Comparison of ENCODE assay signal across 18 mouse cellular contexts in the genomic region with DNA sequence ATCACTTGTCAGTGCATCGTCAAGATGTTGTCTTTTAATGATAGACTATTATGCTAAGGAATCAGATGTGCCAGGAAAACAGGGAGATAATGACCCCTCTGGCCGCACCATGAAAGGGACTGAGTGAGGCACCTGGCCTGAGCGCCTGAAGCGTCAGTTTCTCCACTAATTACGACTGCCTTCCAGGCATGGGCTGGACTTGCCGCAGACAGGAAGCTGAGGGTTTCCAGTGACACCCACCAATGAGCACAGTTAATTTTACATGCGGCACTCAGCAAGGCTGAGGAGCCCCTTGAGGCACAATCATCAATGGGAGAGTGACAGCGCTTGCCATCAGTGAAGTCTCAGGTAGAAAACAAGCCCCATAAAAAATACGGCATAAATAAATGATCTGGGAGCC.
DNase-seq lines count a peak whose midpoint lies in the region; ATAC-seq and TF ChIP-seq lines count a peak whose summit lies in the region.
"Had no signal": no experiment of that assay in that cellular context is flagged by ENCODE, and none has a peak within 500 bp of the region (broad histone marks: within the 10 kb centered on the region; RNA-seq: fewer than 3 reads in every experiment).

No protein-coding gene starts in this region.

- TF ChIP-seq CTCF in CH12.LX (conservative IDR thresholded peaks at IDR 0.05 in 1 of 2, IDR thresholded peaks at IDR 0.05 in 1 of 2; ENCODE audit: low read depth in 2 of 2, low read length in 2 of 2), result no peak
- TF ChIP-seq CTCF in brain, embryonic 14.5 days (IDR thresholded peaks at IDR 0.05; ENCODE audit: borderline replicate concordance, extremely low read depth, insufficient read depth, insufficient read length), result no peak

- H3K27me3 ChIP-seq in midbrain, embryonic 13.5 days, result no peaks in the 10 kb centered on the region
- no peaks in the 10 kb centered on the region for H3K27me3 ChIP-seq in midbrain, embryonic 10.5 days (ENCODE audit: low read depth, poor library complexity, severe bottlenecking)
- no peaks in the 10 kb centered on the region for H3K27me3 ChIP-seq in CH12.LX (replicated peaks)
- H3K27me3 ChIP-seq: embryonic facial prominence, embryonic 13.5 days; forebrain, embryonic 12.5 days; heart, embryonic 13.5 days; hindbrain, embryonic 15.5 days had no signal

- no peaks in the 10 kb centered on the region for H3K79me2 ChIP-seq in CH12.LX (replicated peaks; ENCODE audit: control insufficient read depth, extremely low read depth, insufficient read depth, poor library complexity, severe bottlenecking)

- H3K27ac ChIP-seq in midbrain, embryonic 13.5 days, result no peak overlapping the region
- no peak overlapping the region for H3K27ac ChIP-seq in midbrain, embryonic 10.5 days (replicated peaks)
- H3K27ac ChIP-seq in CH12.LX (ENCODE audit: insufficient read depth, low read depth), result no peak overlapping the region
- H3K27ac ChIP-seq: embryonic facial prominence, embryonic 13.5 days; forebrain, embryonic 12.5 days; heart, embryonic 13.5 days; hindbrain, embryonic 15.5 days had no signal

- H3K36me3 ChIP-seq in midbrain, embryonic 13.5 days, result no peaks in the 10 kb centered on the region
- no peaks in the 10 kb centered on the region for H3K36me3 ChIP-seq in midbrain, embryonic 10.5 days
- H3K36me3 ChIP-seq in CH12.LX (replicated peaks in 1 of 2; ENCODE audit: control insufficient read depth in 1 of 2, insufficient read depth in 1 of 2, low read length in 1 of 2), result no peaks in the 10 kb centered on the region
- H3K36me3 ChIP-seq: embryonic facial prominence, embryonic 13.5 days; forebrain, embryonic 12.5 days; heart, embryonic 13.5 days; hindbrain, embryonic 15.5 days had no signal

- no peaks in the 10 kb centered on the region for H3K4me1 ChIP-seq in midbrain, embryonic 13.5 days (replicated peaks)
- 0 out of 2 replicates have a peak, but pooled peaks cover 5% of the 10 kb centered on the region for H3K4me1 ChIP-seq in midbrain, embryonic 10.5 days
- H3K4me1 ChIP-seq in CH12.LX (ENCODE audit: control insufficient read depth in 1 of 2, insufficient read depth in 2 of 2), result peaks cover 2 to 11% of the 10 kb centered on the region in 2 experiments; a peak in 3 of 4 replicates
- H3K4me1 ChIP-seq: forebrain, embryonic 12.5 days; heart, embryonic 13.5 days; hindbrain, embryonic 15.5 days had no signal

- H3K4me3 ChIP-seq in midbrain, embryonic 13.5 days (replicated peaks), result no peak overlapping the region
- H3K4me3 ChIP-seq in midbrain, embryonic 10.5 days, result no peak overlapping the region
- no peak overlapping the region for H3K4me3 ChIP-seq in CH12.LX (replicated peaks in 1 of 3; ENCODE audit: low read depth in 2 of 3, low read length in 2 of 3, poor library complexity in 1 of 3)
- H3K4me3 ChIP-seq: embryonic facial prominence, embryonic 13.5 days; forebrain, embryonic 12.5 days; heart, embryonic 13.5 days; hindbrain, embryonic 15.5 days had no signal

- TF ChIP-seq RAD21 in CH12.LX (IDR thresholded peaks at IDR 0.05; ENCODE audit: low read depth, low read length), result no peak

- no peak overlapping the region for H3K4me2 ChIP-seq in midbrain, embryonic 13.5 days (replicated peaks)
- H3K4me2 ChIP-seq in CH12.LX (ENCODE audit: insufficient read depth, low read depth, poor library complexity, severe bottlenecking), result no peak overlapping the region
- H3K4me2 ChIP-seq: embryonic facial prominence, embryonic 13.5 days; forebrain, embryonic 12.5 days; heart, embryonic 13.5 days; hindbrain, embryonic 15.5 days had no signal

- no peaks in the 10 kb centered on the region for H3K9me3 ChIP-seq in midbrain, embryonic 13.5 days
- H3K9me3 ChIP-seq in midbrain, embryonic 10.5 days (replicated peaks), result 0 out of 2 replicates have a peak, but pooled peaks cover 5% of the 10 kb centered on the region
- H3K9me3 ChIP-seq in CH12.LX (replicated peaks; ENCODE audit: low read length), result no peaks in the 10 kb centered on the region
- H3K9me3 ChIP-seq: embryonic facial prominence, embryonic 13.5 days; forebrain, embryonic 12.5 days; heart, embryonic 13.5 days; hindbrain, embryonic 15.5 days had no signal

- in situ Hi-C loops in CH12.LX (cut with MboI; ENCODE audit: low pct_ligation_motif_present, low pct_unique_long_range_greater_than_20kb, low sequenced_read_pairs), result no loop called here

- no peak overlapping the region for H3K9ac ChIP-seq in midbrain, embryonic 13.5 days (replicated peaks)
- no peak overlapping the region for H3K9ac ChIP-seq in CH12.LX (ENCODE audit: insufficient read depth, low read depth)
- H3K9ac ChIP-seq: embryonic facial prominence, embryonic 13.5 days; forebrain, embryonic 12.5 days; heart, embryonic 13.5 days; hindbrain, embryonic 15.5 days had no signal

- dilution Hi-C loops in CH12.LX (cut with MboI; ENCODE audit: extremely low pct_ligation_motif_present, extremely low pct_unique_long_range_greater_than_20kb, low sequenced_read_pairs), result no loop called here

- TF ChIP-seq EP300 in CH12.LX (IDR thresholded peaks at IDR 0.05; ENCODE audit: low read length), result no peak

- no peak for TF ChIP-seq POLR2A in CH12.LX (IDR thresholded peaks at IDR 0.05; ENCODE audit: low read depth, low read length)
- no peak for TF ChIP-seq POLR2A in brain, embryonic 14.5 days (IDR thresholded peaks at IDR 0.05; ENCODE audit: borderline replicate concordance, extremely low read depth, insufficient read depth, insufficient read length, poor library complexity, severe bottlenecking)

- 55% methylated on average over 9 of the region's 9 CpGs for WGBS in midbrain, embryonic 13.5 days
- WGBS in midbrain, embryonic 10.5 days, result 81% methylated on average over 9 of the region's 9 CpGs

- no peak for DNase-seq in midbrain, embryonic 10.5 days (ENCODE audit: low spot score)
- DNase-seq in CH12.LX (ENCODE audit: extremely low read depth), result peak; percentile 29
- peak; percentile 60 for DNase-seq in brain, embryonic 14.5 days (ENCODE audit: low read depth)
- DNase-seq in thymus, postnatal 0 days (ENCODE audit: low spot score), result no peak
- no peak for DNase-seq in adrenal gland, postnatal 36 days
- DNase-seq: adrenal gland, adult 8-10 months; cerebellum, adult 11-12 months; cerebellum, adult 9-10 months; cerebellum, postnatal 25 days; gastrocnemius, postnatal 14 days; heart, postnatal 36 days had no signal

- ATAC-seq in midbrain, embryonic 13.5 days, result peak; percentile 58
- peak; percentile 57 for ATAC-seq in megakaryocyte progenitor cell, adult 5-6 weeks (replicated peaks; ENCODE audit: poor library complexity)
- ATAC-seq: forebrain, embryonic 16.5 days had no signal

TF ChIP-seq in CH12.LX, 34 proteins besides CTCF, POLR2A, EP300 and RAD21:
- TF ChIP-seq JUN (IDR thresholded peaks at IDR 0.05; ENCODE audit: insufficient read depth, low read depth, low read length), result no peak
- no peak for TF ChIP-seq NELFE (IDR thresholded peaks at IDR 0.05; ENCODE audit: low read depth, low read length)
- no peak for TF ChIP-seq POLR2AphosphoS2 (IDR thresholded peaks at IDR 0.05; ENCODE audit: low read depth, low read length)
- TF ChIP-seq USF1 (IDR thresholded peaks at IDR 0.05; ENCODE audit: low read depth, low read length), result no peak
- no peak for TF ChIP-seq ZC3H11A (IDR thresholded peaks at IDR 0.05; ENCODE audit: low read depth, low read length)
- no peak for TF ChIP-seq ELF1 (IDR thresholded peaks at IDR 0.05; ENCODE audit: low read depth, low read length)
- TF ChIP-seq JUND (conservative IDR thresholded peaks at IDR 0.05; ENCODE audit: low read depth, low read length), result no peak
- TF ChIP-seq ZNF384 (IDR thresholded peaks at IDR 0.05; ENCODE audit: low read depth, low read length), result no peak
- no peak for TF ChIP-seq ZMIZ1 (IDR thresholded peaks at IDR 0.05; ENCODE audit: low read depth, low read length)
- TF ChIP-seq PAX5 (IDR thresholded peaks at IDR 0.05; ENCODE audit: low read length), result no peak
- no peak for TF ChIP-seq NRF1 (IDR thresholded peaks at IDR 0.05; ENCODE audit: low read depth, low read length)
- no peak for TF ChIP-seq USF2 (conservative IDR thresholded peaks at IDR 0.05; ENCODE audit: low read depth, low read length)
- TF ChIP-seq TBP (conservative IDR thresholded peaks at IDR 0.05; ENCODE audit: low read depth, low read length), result no peak
- TF ChIP-seq SIN3A (IDR thresholded peaks at IDR 0.05; ENCODE audit: low read length), result no peak
- no peak for TF ChIP-seq HCFC1 (IDR thresholded peaks at IDR 0.05; ENCODE audit: low read depth, low read length)
- no peak for TF ChIP-seq GABPA (IDR thresholded peaks at IDR 0.05; ENCODE audit: insufficient replicate concordance, low read depth, low read length)
TF ChIP-seq in CH12.LX: peak in this region for 0.

Comparison
In these comparisons a context has a peak if more than half of its experiments do, and no peak if none do; other contexts are left out.
1. DNase-seq: peak in CH12.LX (single experiment) and brain, embryonic 14.5 days (single experiment); none in midbrain, embryonic 10.5 days (single experiment), thymus, postnatal 0 days (single experiment) and adrenal gland, postnatal 36 days (0 of 2).